In the genomic region with DNA sequence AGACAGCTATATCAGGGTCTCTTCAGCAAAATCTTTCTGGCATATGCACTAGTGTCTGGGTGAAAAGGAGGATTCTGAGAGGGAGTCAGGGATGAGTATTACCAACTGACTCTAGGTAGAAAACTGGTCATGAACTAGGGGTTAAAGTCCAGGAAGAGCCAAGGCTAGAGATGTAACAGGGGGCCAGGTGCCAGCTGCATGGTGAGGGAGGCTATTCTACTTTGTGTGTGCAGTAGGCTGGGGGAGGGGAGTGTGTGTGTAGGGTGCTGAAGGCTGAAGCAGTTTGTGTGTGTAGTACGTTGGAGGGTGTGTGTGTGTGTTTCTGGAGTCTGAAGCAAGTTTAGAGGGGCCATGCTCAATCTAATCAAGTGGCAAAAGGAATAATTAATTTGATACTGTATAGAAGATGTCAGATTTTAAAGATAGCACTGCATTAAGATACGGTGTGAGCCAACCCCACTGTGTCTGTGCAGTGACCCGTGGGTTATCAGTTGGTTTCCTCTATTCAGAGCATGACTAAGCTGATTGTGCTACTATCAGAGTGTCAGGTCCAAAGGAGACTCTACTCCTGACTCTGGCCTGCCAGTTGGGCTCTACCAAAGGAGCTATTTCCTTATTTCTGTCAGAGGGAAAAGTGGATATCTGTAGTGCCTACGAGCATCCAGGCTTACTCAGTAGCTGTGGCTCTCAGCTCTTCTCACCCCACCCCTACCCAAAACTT, we compare ENCODE assay signal across 15 mouse cellular contexts.
DNase-seq lines count a peak whose midpoint lies in the region; ATAC-seq and TF ChIP-seq lines count a peak whose summit lies in the region.
"Had no signal": no experiment of that assay in that cellular context is flagged by ENCODE, and none has a peak within 500 bp of the region (broad histone marks: within the 10 kb centered on the region; RNA-seq: fewer than 3 reads in every experiment).

No protein-coding gene starts in this region.

- H3K4me3 ChIP-seq in heart, embryonic 13.5 days, result no peak overlapping the region
- H3K4me3 ChIP-seq in G1E (ENCODE audit: low read depth, low read length), result no peak overlapping the region; the same call in 1 of the 2 replicates
- no peak overlapping the region for H3K4me3 ChIP-seq in intestine, embryonic 16.5 days (ENCODE audit: low read length)
- H3K4me3 ChIP-seq in megakaryocyte, embryonic 14.5 days (replicated peaks), result peak overlapping the region; percentile 38
- H3K4me3 ChIP-seq: embryonic facial prominence, embryonic 15.5 days; hindbrain, embryonic 15.5 days; limb, embryonic 10.5 days had no signal

- no peak for DNase-seq in heart, adult 18-20 months
- DNase-seq in G1E (ENCODE audit: low spot score), result no peak
- no peak for DNase-seq in adrenal gland, postnatal 36 days
- no peak for DNase-seq in cerebellum, postnatal 4 days (ENCODE audit: low spot score in 2 of 2)
- no peak for DNase-seq in right cerebral cortex, postnatal 14 days
- DNase-seq: cerebellum, postnatal 36 days; lung, postnatal 4 days; spleen, adult 18-20 months; thymus, postnatal 4 days had no signal

- TF ChIP-seq CTCF in G1E (IDR thresholded peaks at IDR 0.05; ENCODE audit: low read depth, low read length), result no peak

- no peaks in the 10 kb centered on the region for H3K27me3 ChIP-seq in heart, embryonic 13.5 days (replicated peaks)
- H3K27me3 ChIP-seq in G1E (ENCODE audit: insufficient read depth, low read length), result no peaks in the 10 kb centered on the region
- H3K27me3 ChIP-seq in intestine, embryonic 16.5 days (replicated peaks; ENCODE audit: control insufficient read depth, insufficient read depth, low read length), result no peaks in the 10 kb centered on the region
- H3K27me3 ChIP-seq in megakaryocyte, embryonic 14.5 days (replicated peaks), result no peaks in the 10 kb centered on the region
- H3K27me3 ChIP-seq: embryonic facial prominence, embryonic 15.5 days; hindbrain, embryonic 15.5 days had no signal

- WGBS in heart, embryonic 13.5 days, result 24% methylated on average over 4 of the region's 4 CpGs
- 38% methylated on average over 4 of the region's 4 CpGs for WGBS in intestine, embryonic 16.5 days

- H3K36me3 ChIP-seq in heart, embryonic 13.5 days, result no peaks in the 10 kb centered on the region
- H3K36me3 ChIP-seq in G1E (replicated peaks), result no peaks in the 10 kb centered on the region
- no peaks in the 10 kb centered on the region for H3K36me3 ChIP-seq in intestine, embryonic 16.5 days (ENCODE audit: control insufficient read depth, insufficient read depth, low read length)
- peaks cover 3% of the 10 kb centered on the region for H3K36me3 ChIP-seq in megakaryocyte, embryonic 14.5 days (replicated peaks; ENCODE audit: low read length)
- H3K36me3 ChIP-seq: embryonic facial prominence, embryonic 15.5 days; hindbrain, embryonic 15.5 days; limb, embryonic 10.5 days had no signal

- H3K9ac ChIP-seq in heart, embryonic 13.5 days, result no peak overlapping the region
- H3K9ac ChIP-seq in intestine, embryonic 16.5 days (ENCODE audit: low read depth, low read length), result no peak overlapping the region
- H3K9ac ChIP-seq: embryonic facial prominence, embryonic 15.5 days; hindbrain, embryonic 15.5 days had no signal

- H3K9me3 ChIP-seq in heart, embryonic 13.5 days, result no peaks in the 10 kb centered on the region
- H3K9me3 ChIP-seq in G1E (replicated peaks), result peaks cover 6% of the 10 kb centered on the region; the same call in 1 of the 2 replicates
- H3K9me3 ChIP-seq in intestine, embryonic 16.5 days (ENCODE audit: control insufficient read depth, low read length), result no peaks in the 10 kb centered on the region
- peaks cover 10% of the 10 kb centered on the region; the same call in 1 of the 2 replicates for H3K9me3 ChIP-seq in megakaryocyte, embryonic 14.5 days
- H3K9me3 ChIP-seq: embryonic facial prominence, embryonic 15.5 days; hindbrain, embryonic 15.5 days; limb, embryonic 10.5 days had no signal

- peaks cover 20% of the 10 kb centered on the region for H3K4me1 ChIP-seq in heart, embryonic 13.5 days
- peaks cover 72% of the 10 kb centered on the region for H3K4me1 ChIP-seq in G1E (ENCODE audit: insufficient read depth, low read depth, low read length)
- H3K4me1 ChIP-seq in intestine, embryonic 16.5 days (ENCODE audit: control insufficient read depth, insufficient read depth, low read length), result peaks cover 11% of the 10 kb centered on the region
- H3K4me1 ChIP-seq in megakaryocyte, embryonic 14.5 days, result peaks cover 27% of the 10 kb centered on the region
- H3K4me1 ChIP-seq: embryonic facial prominence, embryonic 15.5 days; hindbrain, embryonic 15.5 days had no signal

- 0 out of 2 replicates have a peak, but pooled peaks have one; percentile 64 for ATAC-seq in heart, embryonic 13.5 days (ENCODE audit: extremely low read depth, insufficient number of reproducible peaks, low FRiP score, low TSS enrichment)
- ATAC-seq in G1E (ENCODE audit: extremely low read depth, insufficient number of reproducible peaks, low FRiP score, poor library complexity, severe bottlenecking), result peak; percentile 85
- ATAC-seq in intestine, embryonic 16.5 days, result peak; percentile 97

- no peak overlapping the region for H3K4me2 ChIP-seq in heart, embryonic 13.5 days
- H3K4me2 ChIP-seq in intestine, embryonic 16.5 days (ENCODE audit: low read depth, low read length), result no peak overlapping the region
- H3K4me2 ChIP-seq: embryonic facial prominence, embryonic 15.5 days; hindbrain, embryonic 15.5 days had no signal

- no peak overlapping the region for H3K27ac ChIP-seq in heart, embryonic 13.5 days (replicated peaks)
- H3K27ac ChIP-seq in intestine, embryonic 16.5 days (ENCODE audit: low read length), result no peak overlapping the region
- H3K27ac ChIP-seq: embryonic facial prominence, embryonic 15.5 days; hindbrain, embryonic 15.5 days; limb, embryonic 10.5 days had no signal
